Mouse (Mus musculus) CD4-positive, CD25-positive, alpha-beta regulatory T cell, adult 4 months (primary cell): ENCODE data around the gene Ninj1. TPM values are rescaled to one million over a fixed set of nuclear protein-coding genes. Genes with fewer than 3 reads are reported as not detected.
A peak's percentile ranks its signal among the peaks of the same experiment; 100 is the strongest.

Experiments used
- ATAC-seq: one replicate; pipeline ENCODE4 v1.8.0; 2017
- polyA plus RNA-seq, 2 experiments: library from polyadenylated mRNA; unstranded; fragments of 100-300 nt; shearing (Covaris generic); gene quantifications; one replicate each; pipeline ENCODE4 v1.2.1; 2017

Gene Ninj1
- 10 to 100 TPM; 24.5 to 27.4 TPM for polyA plus RNA-seq

DNA sequence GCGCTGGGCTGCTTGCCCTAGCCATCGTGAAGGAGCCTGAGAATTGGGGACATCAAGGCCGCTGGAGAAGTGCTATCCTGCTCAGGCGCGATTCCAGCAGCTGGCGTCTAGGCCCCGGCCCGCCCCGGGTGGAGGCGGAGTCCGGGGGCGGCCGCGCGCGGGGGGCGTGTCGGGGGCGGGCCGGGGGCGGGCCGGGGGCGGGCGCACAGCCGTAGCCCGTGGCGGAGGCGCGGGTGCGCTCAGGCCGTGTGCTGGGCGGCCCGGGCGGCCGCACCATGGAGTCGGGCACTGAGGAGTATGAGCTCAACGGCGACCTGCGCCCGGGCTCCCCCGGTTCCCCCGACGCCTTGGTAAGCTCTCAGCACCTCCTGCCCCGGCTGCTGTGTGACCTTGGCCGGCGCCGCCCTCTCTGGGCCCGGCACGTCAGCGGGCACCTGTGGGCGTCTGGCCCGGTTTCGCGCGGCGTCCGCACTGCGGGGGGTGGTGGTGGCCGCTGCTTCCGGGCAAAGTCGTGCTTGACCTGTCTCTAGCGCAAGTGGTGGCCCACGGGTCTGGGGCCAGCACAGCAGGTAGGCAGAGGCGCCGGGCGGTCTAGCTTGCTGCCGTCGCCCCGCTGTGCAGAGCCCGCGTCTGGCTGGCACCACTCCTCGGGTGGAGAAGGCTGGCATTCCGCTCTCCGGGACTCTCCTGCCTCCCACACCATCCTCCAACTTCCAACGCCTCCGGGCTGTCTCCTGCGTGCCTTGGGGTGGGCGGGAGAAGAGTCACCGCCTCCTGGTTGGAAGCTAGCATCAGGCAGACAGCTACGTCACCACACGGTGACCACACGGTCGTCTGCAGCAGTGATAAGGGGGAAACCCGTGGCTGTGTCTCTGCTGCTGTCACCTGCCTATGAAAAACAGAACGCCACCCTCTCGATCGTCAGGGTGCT lies at the start of gene Ninj1:
Gene Ninj1, plus strand, starts transcription at position 198 of the 931 bp plus-strand sequence.
- peak; percentile 90 for ATAC-seq

DNA sequence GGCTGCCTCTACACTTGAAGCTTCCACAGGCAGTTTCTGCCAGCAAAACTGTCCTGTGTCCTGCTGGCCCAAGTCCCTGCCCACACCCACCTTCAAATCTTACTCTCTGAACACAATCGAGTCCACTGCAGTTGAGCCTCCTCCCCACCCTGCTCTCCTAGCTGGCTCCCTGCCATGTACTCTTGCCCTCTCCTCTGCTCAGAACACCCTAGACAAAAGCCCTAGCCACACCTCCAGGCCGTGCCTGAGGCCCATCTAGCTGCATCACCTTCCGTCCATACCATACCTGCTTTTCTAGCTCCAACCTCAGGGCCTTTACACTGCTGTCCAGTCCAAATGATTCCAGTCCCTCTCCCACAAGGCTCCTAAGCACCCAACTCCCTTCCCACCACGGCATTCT lies 46.7 kb upstream of the Ninj1 start:
- ATAC-seq = no peak

DNA sequence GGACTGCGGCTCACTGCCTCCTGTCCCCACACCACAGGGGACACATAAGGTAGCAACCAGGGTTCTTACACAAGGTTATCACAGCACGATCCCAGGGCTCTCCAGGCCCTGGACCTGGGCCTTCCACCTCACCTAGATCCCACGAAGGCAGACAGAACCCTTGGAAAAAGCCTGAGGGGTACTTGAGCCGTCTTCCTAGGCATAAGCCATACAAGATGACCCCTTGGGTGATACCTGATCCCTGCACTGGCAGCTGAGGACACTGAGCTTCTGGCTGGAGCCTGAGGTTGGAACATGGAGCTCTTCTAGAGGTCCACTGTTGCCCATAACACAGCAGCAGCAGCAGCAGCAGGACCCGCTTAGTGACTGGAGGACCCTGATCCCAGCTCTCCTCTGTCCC lies 44.9 kb upstream of the Ninj1 start:
- ATAC-seq = no peak

DNA sequence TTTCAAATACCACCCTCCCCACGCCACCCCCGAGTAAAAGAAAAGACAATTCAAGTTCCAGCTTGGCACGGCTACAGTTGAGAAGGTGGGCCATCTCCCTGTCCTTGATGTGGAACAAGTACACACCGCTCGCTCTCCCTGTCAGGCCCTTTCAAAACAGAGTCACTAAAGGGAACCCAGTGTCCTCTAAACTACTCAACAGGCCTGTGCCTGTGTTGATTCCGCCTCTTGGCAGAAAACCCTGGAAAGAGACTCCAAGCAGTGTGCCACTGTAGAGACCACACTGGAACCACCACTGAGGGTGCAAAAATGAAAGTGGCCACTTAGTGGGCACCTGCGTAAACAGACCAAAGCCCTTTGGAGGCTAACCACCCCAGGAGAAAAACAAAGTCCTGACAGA lies 44.0 kb upstream of the Ninj1 start:
- ATAC-seq = no peak

DNA sequence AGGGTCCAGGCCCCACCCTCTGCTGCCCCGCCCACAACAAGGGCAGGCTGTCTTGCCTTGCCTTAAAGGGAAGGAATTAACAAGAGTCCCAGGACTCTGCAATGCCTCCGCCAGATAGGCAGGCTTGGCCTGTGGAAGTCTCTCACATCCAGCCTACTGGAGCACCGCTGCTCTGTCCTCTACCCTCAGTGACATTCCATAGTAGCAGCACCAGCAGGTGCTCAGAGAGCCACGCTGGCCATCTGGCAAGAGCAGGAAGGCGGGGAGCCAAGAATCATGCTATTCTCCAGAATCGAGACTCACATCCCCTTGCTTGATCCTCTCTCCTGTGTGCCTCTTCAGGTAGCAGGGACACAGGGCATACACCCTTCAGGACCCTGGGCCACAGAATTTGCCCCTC lies 42.8 kb upstream of the Ninj1 start:
- no peak for ATAC-seq

DNA sequence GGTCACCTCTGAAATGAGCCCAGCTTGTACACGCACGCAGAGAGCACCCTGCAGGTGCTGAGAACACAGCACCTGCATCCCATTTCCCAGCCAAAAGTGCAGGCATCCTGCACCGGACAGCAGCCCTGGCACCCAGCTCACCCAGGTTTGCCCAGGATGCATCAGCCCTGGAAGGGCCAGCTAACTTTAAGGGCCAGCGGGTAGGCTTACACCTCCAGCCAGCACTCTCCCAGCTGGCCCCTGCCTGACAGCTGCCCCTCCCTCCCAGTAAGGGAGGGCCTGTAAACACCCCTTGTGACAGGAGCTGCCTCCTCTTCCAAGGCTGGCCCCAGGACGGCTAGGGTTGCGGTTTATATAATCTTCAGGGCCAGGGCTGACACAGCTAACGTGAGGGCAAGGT lies 41.9 kb upstream of the Ninj1 start:
- ATAC-seq = no peak

DNA sequence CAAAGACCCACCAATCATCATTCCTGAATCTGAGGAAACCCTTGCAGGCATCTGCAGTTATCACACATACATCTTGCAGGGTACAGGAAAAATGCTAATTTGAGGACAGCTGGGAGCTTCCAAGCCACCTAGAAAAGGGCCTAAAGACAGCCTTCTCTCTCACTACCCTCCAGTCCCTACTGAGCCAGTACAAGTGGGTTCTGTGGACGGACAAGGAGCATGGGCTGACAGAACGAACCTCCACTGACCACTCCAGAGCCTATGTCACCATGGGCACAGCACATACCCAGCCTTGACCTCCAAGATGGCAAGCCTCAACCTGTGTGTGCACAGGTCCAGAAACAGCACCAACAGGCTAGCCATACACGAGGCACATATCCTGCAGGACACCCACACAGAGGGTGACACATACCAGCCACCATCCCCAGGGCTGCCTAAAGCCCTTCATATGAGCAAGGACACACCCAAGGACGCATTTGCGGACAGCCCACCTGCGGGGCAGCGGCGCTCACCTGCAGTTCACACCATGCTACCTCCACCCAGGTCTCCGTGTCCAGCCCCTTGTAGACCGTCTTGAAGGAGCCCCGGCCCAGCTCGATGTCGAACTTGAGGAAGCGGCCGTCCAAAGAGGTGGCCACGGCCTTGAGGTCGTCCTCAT lies 41.1 kb upstream of the Ninj1 start:
- no peak for ATAC-seq

DNA sequence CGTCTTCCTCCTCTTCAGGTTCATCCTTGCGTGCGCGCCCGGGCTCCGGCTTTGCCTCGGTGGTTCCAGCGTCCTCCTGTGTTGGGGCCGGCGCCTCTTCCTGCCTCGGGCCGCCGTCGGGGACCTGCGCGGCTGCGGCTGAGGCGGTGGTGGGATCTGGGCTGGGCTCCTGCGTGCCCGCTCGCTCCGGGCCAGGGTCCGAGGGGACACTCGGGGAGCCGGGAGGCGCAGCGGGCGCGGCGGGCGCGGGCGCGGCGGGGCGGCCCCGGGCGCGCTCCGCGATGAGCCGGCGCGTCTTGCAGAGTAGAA lies 40.6 kb upstream of the Ninj1 start:
- ATAC-seq = no peak

DNA sequence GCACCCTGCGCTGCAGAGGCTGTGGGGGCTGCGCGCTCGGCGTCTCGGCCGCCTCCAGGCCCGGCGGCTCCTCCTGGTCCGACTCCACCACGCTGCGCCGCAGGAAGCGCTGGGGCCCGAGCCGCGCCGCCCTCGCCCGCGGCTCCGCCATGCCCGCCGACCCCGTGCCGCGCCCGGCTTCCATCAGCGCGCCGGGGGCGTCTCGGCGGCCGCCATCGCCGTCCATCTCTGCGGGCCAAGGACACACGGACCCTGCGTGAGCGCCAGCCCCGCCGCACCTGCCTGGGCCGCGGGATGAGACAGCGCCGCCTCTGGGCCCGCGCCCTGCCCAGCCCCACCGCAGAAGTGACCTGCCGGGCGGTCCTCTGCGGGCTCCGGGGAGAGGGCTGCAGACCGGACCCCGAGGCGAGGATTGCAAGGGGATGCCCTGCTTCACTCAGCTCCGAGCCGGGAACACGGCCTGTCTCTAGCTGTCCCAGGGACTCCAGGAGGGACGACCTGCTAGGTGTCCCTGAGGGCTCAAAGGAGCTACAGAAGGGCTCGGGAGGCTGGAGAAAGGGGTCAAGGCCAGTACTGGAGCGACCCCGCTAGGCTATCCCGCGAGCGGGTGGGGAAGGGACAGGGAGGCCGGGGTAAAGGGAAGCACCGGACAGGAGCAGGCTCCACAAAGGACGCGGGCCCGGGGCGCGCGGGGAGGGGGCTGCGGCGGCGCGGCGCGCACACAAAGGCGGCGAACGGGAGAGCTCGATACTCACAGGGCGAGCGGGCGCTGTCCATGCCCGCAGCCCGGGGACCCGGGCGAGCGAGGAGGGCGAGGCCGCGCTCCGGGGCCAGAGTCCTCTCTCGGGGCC lies 40.1 kb upstream of the Ninj1 start:
- no peak for ATAC-seq

DNA sequence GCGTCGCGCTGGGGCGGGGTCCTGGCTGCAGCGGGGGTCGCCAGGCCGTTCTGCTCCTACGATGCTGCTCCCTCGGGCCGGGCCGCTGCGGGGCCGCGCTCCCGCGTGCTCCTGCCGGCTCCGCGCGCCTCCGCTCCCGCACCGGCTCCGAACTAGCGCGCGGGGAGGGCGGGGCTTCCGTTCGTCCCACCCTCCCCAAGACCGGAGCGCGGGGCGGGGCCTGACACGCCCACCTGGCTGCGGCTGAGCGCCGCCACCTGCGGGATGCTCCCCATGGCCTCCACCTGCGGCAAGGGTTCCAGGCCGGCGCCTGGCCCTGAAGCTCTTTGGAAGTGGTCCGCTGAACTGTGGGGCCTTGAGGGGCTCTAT lies 39.4 kb upstream of the Ninj1 start, which contains the start of gene Wnk2:
Gene Wnk2, minus strand, starts transcription at position 157 of the 369 bp plus-strand sequence.
- ATAC-seq = peak; percentile 51

DNA sequence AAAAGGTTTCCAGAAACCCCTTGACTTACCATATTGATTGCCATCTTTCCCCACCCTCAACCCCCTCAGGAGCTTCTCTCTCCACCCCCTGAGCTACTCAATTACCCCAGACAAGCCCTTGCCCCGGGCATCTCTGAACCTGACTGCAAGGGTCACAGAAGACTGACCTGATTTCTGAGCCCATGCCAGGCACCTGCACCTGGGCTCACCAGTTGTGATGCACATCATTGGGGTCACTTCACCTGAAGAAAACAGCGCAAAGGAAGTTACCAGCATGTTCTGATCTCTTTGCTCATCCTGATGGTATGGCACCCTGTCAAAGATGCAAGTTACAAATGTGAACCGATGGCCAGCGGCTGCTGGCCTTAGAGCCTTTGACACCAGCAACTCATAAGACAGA lies 38.6 kb upstream of the Ninj1 start:
- no peak for ATAC-seq

DNA sequence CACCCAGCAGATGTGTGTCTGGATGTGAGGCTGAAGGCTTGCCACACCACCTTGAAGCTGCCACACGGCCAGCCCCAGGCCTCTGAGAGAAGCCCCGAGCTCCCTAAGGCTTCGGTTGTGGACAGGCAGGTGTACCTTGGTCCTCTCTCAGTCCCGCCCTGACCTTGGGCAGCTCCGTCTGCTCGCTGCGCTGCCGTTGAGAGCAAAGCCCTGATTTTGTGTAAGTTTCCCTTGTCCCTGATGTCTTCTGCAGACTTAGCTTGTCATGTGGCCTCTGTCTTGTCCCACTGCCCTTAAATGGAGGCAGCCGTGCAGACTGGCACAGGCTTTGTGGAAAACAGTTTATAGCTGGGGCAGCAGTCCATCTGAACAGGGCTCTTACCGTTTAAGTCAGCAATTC lies 33.3 kb upstream of the Ninj1 start:
- ATAC-seq = no peak

DNA sequence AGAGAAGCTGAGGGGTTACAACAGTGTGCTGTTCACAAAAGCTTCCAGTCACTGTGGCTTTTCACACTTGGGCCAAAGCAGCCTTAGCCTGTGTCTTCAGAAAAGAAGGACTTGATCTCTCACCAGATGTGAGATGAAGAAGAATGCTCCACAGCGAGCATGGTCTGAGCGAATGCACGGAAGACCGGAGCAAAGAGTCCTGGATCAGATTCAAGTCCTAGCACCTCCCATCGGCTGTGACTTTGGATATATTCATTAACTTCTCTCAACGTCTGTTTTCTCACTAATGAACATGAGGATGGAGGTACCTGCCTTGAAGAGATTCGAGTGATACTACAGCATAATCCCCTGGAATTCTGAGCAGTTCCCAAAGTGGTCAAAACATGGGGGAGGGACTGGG lies 32.7 kb upstream of the Ninj1 start:
- no peak for ATAC-seq

DNA sequence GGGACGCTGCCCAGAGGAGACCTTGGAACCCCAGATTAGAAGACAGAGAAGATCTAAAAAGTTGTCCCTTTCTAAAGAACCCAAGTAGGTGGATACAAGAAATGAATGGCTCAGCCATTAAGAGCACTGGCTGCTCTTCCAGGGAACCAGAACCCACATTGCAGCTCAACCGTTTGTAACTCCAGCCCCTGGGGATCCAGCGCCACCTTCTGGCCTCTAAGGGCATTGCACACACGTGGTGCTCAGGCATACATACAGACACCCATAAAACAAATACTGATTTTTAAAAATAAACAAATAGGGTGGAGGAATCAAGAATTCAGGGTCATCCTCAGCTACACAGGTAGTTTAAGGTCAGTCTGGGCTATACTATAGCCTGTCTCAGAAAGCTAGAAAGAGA lies 30.6 kb upstream of the Ninj1 start:
- ATAC-seq = no peak

DNA sequence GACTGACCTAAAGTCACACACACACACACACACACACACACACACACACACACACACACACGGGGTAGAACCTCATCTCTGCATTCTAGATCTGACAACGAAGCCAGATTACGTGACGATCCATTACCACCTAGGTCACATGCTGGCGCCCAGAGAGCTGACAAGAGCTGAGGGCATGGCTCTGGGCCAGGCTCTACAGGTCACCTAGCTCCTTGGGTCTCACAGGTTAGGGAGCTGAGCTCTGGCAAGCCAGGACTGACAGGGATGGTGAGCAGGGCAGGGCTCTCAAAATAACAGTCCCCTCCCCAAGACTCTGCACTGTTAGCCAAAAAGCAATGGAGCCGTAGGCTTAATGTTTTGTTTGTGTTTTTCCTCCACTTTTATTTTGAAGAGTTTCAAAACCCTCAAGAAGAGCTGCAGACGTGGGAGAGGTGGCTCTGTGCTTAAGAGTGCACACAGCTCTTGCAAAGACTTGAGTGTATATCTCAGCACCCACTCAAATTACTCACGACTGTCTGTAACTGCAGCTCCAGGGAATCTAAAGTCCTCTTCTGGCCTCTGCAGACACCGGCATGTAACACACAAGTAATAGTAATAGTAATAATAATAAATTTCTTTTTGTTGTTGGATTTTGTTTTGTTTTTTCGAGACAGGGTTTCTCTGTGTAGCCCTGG lies 29.1 kb upstream of the Ninj1 start:
- ATAC-seq = no peak

DNA sequence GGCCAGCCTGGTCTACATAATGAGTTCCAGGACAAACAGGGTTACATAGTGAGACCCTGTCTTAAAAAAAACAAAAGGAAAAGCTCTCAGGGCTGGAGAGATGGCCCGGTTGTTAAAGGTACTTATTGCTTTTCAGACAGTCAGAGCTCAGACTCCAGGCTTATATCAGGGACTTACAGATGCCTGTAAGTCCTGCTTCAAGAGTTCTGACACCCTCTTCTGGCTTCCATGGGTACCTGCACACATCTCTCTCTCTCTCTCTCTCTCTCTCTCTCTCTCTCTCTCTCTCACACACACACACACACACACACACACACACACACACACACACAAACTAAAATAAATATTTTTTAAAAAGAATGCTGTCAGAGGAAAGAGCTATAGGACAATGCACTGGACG lies 26.0 kb upstream of the Ninj1 start:
- ATAC-seq = no peak

DNA sequence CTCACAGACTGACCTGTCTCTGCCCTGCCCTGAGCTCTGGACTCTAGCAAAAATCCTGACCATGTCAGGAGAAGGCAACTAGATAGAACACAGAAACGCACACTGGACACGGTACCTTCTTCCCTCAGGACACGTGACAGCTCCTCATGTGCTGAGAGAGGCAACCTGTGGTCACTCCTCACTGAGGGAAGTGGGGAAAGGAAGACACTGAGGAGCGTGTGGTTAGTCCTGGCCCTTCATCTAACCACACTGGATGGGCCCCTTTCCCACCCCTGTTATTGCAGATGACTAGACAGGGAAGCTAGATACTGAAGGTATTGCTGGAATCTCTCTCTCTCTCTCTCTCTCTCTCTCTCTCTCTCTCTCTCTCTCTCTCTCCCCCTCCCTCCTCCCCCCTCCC lies 24.6 kb upstream of the Ninj1 start:
- ATAC-seq = no peak

DNA sequence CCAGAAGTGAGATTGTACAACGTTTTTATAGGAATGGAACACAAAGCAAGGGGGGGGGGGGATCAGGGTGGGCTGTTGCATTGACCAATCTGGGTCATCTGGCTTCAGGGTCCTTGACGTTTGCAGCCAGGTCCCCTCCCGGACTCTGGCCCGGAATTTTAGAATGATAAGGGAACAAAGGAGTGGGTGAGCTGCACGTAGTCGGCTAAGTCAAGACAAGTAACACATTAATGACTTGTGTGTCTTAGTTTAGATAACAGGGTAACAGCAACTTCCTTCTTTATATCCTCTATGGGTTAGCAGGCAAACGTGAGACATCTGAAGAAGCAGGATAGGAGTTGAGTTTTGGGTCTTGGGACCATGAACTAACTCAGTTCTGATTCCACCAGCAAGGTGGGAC lies 23.6 kb upstream of the Ninj1 start:
- no peak for ATAC-seq

DNA sequence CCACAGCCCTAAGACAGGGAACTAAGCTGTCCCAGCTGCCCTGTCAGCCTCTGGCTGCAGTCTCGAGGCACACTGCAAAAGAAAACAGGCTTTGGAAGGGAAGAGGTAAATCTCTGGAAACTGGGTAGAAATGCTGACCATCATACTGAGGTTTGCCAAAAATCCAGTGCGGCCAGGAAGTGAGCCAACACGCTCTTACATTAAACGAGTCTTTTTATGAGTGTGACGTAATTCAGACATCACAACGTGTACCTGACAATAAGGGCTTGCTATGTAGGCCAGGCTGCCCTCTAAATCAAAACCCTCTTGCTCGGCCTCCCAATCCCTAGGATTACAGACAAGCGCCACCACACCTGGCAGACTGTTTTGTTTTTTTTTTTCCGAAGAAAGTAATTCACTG lies 20.2 kb upstream of the Ninj1 start:
- ATAC-seq = no peak

DNA sequence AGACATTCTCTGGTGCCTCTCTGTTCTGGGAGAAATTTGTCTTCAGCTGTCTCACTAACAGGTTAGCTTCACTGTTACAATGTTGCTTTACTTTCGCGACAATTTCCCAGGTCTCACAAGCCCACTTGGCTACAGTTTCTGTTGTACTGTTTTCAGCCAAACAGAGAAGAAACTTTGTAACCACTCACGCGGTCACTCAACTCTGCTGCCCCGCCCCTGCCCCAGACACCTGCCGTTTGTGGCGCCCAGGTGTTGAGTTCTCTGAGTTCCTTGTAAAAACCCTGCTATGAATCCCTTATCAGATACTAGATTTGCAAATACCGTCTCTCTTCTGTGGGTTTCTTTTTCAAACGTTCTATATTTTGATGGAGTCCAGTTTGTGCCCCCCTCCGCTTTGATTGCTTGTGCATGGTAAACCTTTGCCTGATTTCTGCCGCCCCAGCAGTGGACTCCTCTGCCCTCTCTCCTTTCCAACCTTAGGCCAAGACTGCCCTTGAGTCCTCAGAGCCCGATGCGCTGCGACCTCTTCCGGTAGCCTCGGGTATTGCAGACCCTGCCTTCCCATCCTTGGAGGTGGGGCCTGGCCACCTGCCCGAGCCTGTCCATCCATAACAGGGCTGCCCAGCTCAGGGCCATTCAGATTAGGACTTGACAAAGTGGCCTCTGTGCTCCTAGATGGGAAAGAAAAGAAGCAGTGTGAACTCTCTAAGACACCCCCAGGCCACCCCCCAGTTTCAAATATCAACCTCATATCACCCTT lies 17.7 kb upstream of the Ninj1 start:
- ATAC-seq = peak; percentile 62

DNA sequence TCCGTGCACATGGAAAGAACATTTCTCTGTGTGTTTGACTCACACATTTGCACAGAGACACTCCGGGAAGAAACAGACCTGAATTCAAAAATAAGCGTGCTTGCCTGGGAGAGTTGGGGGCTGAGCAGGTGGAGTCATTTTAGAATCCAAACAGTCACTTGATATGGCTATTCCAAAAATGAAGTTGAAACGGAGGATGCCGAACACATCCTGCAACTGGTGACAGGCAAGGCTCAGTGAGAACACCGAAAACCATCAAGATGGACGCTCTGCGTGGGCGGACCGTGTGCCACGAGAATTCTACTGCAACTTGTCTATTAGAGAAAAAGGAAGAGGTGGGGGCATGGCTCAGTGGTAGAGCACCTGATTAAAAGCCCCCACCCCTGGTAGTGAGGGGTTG lies 16.7 kb upstream of the Ninj1 start:
- ATAC-seq = no peak

DNA sequence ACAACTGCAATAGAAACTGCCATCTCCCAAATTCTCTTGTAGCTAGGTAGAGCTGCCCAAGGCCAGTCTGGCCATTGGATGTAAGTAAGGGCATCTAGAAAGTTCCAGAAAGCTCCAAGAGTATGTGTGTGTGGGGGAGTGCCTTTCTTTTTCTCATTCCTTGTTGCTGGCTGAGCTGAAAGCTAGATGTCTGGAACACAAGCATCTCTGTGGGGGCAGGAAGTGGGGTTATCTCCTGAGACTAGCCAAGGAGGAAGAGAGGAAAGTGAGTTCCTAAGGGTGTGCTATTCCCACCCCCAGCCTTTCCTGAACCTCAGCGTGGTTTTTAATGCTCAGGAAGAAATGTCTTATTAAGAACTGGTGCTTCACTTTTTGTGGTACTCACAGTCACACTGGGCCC lies 15.6 kb upstream of the Ninj1 start:
- no peak for ATAC-seq
